Mouse (Mus musculus) heart, embryonic 13.5 days (tissue): ENCODE results near the gene Oas2. TPM values are rescaled to one million over a fixed set of nuclear protein-coding genes. Genes with fewer than 3 reads are reported as not detected.

Experiments used
- ATAC-seq: fragments of 200-750 bp; cut with Nextera tagmentation; 2 replicates; pipeline ENCODE4 v1.8.0; 2017; ENCODE audit warnings: moderate TSS enrichment; ENCODE audit not compliant: insufficient number of reproducible peaks, low FRiP score, low TSS enrichment; ENCODE audit errors: extremely low read depth
- H3K27ac ChIP-seq: fragments of 300-500 bp; sonication (generic); replicated peaks from 2 replicates; pipeline ENCODE4 v1.5.1; 2015; ENCODE audit warnings: moderate library complexity, mild to moderate bottlenecking, inconsistent platforms
- H3K27me3 ChIP-seq: fragments of 300-500 bp; sonication (generic); replicated peaks from 2 replicates; pipeline ENCODE4 v1.6.1; 2015; ENCODE audit warnings: mild to moderate bottlenecking, inconsistent platforms
- H3K36me3 ChIP-seq: fragments of 300-500 bp; sonication (generic); 2 replicates; pipeline ENCODE4 v1.6.1; 2015; ENCODE audit warnings: mild to moderate bottlenecking, inconsistent platforms
- H3K4me1 ChIP-seq: fragments of 300-500 bp; sonication (generic); 2 replicates; pipeline ENCODE4 v1.6.1; 2015; ENCODE audit warnings: inconsistent platforms
- H3K4me2 ChIP-seq: fragments of 300-500 bp; sonication (generic); 2 replicates; pipeline ENCODE4 v1.6.1; 2015; ENCODE audit warnings: inconsistent platforms, mild to moderate bottlenecking, moderate library complexity
- H3K4me3 ChIP-seq: fragments of 300-500 bp; sonication (generic); 2 replicates; pipeline ENCODE4 v1.5.1; 2015; ENCODE audit warnings: moderate library complexity, mild to moderate bottlenecking, inconsistent platforms
- H3K9ac ChIP-seq: fragments of 300-500 bp; sonication (generic); 2 replicates; pipeline ENCODE4 v1.6.1; 2015; ENCODE audit warnings: inconsistent platforms, mild to moderate bottlenecking, moderate library complexity
- H3K9me3 ChIP-seq: fragments of 300-500 bp; sonication (generic); 2 replicates; pipeline ENCODE4 v1.6.1; 2016; ENCODE audit warnings: inconsistent platforms
- WGBS: fragments of 180-500 bp; shearing (Covaris S2); methylation state at CpG from one replicate; pipeline ENCODE4 v1.1.7; 2015; ENCODE audit warnings: mixed read lengths; 5-methylcytosine and 5-hydroxymethylcytosine counted together
- polyA plus RNA-seq: library from polyadenylated mRNA; unstranded; fragments of >200 nt; fragmentation: Nextera tagmentation; extraction: Ambion mirVana; gene quantifications from 2 replicates; pipeline ENCODE4 v1.2.1, GENCODE M21; 2015

The Oas2 gene
- polyA plus RNA-seq, 1 experiment from 2014 or later: 0.32 TPM

- Histone ChIP-seq H3K4me2 (peak overlapping the region; percentile 57), H3K9me3 (no peaks in the 10 kb centered on the region), H3K4me3 (peak overlapping the region; percentile 37), H3K27me3 (peaks cover 99% of the 10 kb centered on the region), H3K36me3 (no peaks in the 10 kb centered on the region), H3K9ac (peak overlapping the region; percentile 30; the same call in 1 of the 2 replicates), H3K27ac (no peak overlapping the region), H3K4me1 (peaks cover 7% of the 10 kb centered on the region; the same call in 1 of the 2 replicates)
- ATAC-seq: no peak
- 3% methylated on average over 41 of the region's 41 CpGs for WGBS
Measured at GRCm38 (mm10) chr5:120694695-120695074, 55.0 kb downstream of the Oas2 start.

- Histone ChIP-seq H3K4me1 (peaks cover 7% of the 10 kb centered on the region; the same call in 1 of the 2 replicates), H3K36me3 (no peaks in the 10 kb centered on the region), H3K27ac (no peak overlapping the region), H3K4me3 (peak overlapping the region; percentile 37), H3K9me3 (no peaks in the 10 kb centered on the region), H3K4me2 (peak overlapping the region; percentile 57), H3K9ac (peak overlapping the region; percentile 30; the same call in 1 of the 2 replicates), H3K27me3 (peaks cover 96% of the 10 kb centered on the region)
- WGBS: 14% methylated on average over 38 of the region's 38 CpGs
- no peak for ATAC-seq
Measured at GRCm38 (mm10) chr5:120693931-120694694, 55.5 kb downstream of the Oas2 start.

- no peak overlapping the region for H3K4me3 ChIP-seq
- no peak overlapping the region for H3K27ac ChIP-seq
- WGBS: 65% methylated on average over 19 of the region's 19 CpGs
- peaks cover 83% of the 10 kb centered on the region for H3K27me3 ChIP-seq
- no peak for ATAC-seq
- peaks cover 7% of the 10 kb centered on the region; the same call in 1 of the 2 replicates for H3K4me1 ChIP-seq
- H3K9ac ChIP-seq: no peak overlapping the region
- no peaks in the 10 kb centered on the region for H3K9me3 ChIP-seq
- no peak overlapping the region for H3K4me2 ChIP-seq
- no peaks in the 10 kb centered on the region for H3K36me3 ChIP-seq
Measured at GRCm38 (mm10) chr5:120692034-120692433, 57.6 kb downstream of the Oas2 start.

GRCm38 (mm10) chr5:120690417-120690816, 59.2 kb downstream of the Oas2 start:
- ATAC-seq: no peak

GRCm38 (mm10) chr5:120688434-120688833, 61.2 kb downstream of the Oas2 start:
- H3K27me3 ChIP-seq: peaks cover 81% of the 10 kb centered on the region

More at GRCm38 (mm10) chr5:120690417-120690816, 59.2 kb downstream of the Oas2 start:
- no peaks in the 10 kb centered on the region for H3K9me3 ChIP-seq
- no peaks in the 10 kb centered on the region for H3K36me3 ChIP-seq
- H3K4me1 ChIP-seq: peaks cover 7% of the 10 kb centered on the region; the same call in 1 of the 2 replicates
- no peak overlapping the region for H3K27ac ChIP-seq
- H3K9ac ChIP-seq: no peak overlapping the region
- H3K4me3 ChIP-seq: no peak overlapping the region
- WGBS: 48% methylated on average over 4 of the region's 4 CpGs
- no peak overlapping the region for H3K4me2 ChIP-seq
- H3K27me3 ChIP-seq: peaks cover 81% of the 10 kb centered on the region

GRCm38 (mm10) chr5:120687897-120688296, 61.8 kb downstream of the Oas2 start:
- ATAC-seq: no peak

More at GRCm38 (mm10) chr5:120688434-120688833, 61.2 kb downstream of the Oas2 start:
- Histone ChIP-seq H3K9me3 (no peaks in the 10 kb centered on the region), H3K27ac (no peak overlapping the region), H3K9ac (no peak overlapping the region), H3K36me3 (no peaks in the 10 kb centered on the region), H3K4me2 (no peak overlapping the region), H3K4me3 (no peak overlapping the region), H3K4me1 (no peaks in the 10 kb centered on the region)
- ATAC-seq: no peak
- WGBS: 23% methylated on average over 4 of the region's 4 CpGs

GRCm38 (mm10) chr5:120687484-120687851, 62.2 kb downstream of the Oas2 start:
- H3K9ac ChIP-seq: no peak overlapping the region
- WGBS: 72% methylated on average over 3 of the region's 3 CpGs
- H3K27ac ChIP-seq: no peak overlapping the region
- H3K4me1 ChIP-seq: 0 out of 2 replicates have a peak, but pooled peaks cover 2% of the 10 kb centered on the region
- no peaks in the 10 kb centered on the region for H3K9me3 ChIP-seq
- no peak for ATAC-seq
- H3K4me3 ChIP-seq: no peak overlapping the region
- no peaks in the 10 kb centered on the region for H3K36me3 ChIP-seq
- H3K4me2 ChIP-seq: no peak overlapping the region
- peaks cover 81% of the 10 kb centered on the region for H3K27me3 ChIP-seq

More at GRCm38 (mm10) chr5:120687897-120688296, 61.8 kb downstream of the Oas2 start:
- Histone ChIP-seq H3K4me2 (no peak overlapping the region), H3K4me3 (no peak overlapping the region), H3K36me3 (no peaks in the 10 kb centered on the region), H3K9me3 (no peaks in the 10 kb centered on the region), H3K27ac (no peak overlapping the region), H3K4me1 (0 out of 2 replicates have a peak, but pooled peaks cover under 1% of the 10 kb centered on the region), H3K9ac (no peak overlapping the region), H3K27me3 (peaks cover 81% of the 10 kb centered on the region)
- 78% methylated on average over 5 of the region's 5 CpGs for WGBS

- Histone ChIP-seq H3K9ac (no peak overlapping the region), H3K27ac (no peak overlapping the region), H3K4me1 (0 out of 2 replicates have a peak, but pooled peaks cover 2% of the 10 kb centered on the region), H3K4me3 (no peak overlapping the region), H3K36me3 (no peaks in the 10 kb centered on the region), H3K27me3 (peaks cover 81% of the 10 kb centered on the region), H3K9me3 (no peaks in the 10 kb centered on the region), H3K4me2 (no peak overlapping the region)
- 40% methylated on average over 6 of the region's 6 CpGs for WGBS
- ATAC-seq: no peak
Measured at GRCm38 (mm10) chr5:120686749-120687483, 62.7 kb downstream of the Oas2 start.

GRCm38 (mm10) chr5:120685678-120686077, 64.0 kb downstream of the Oas2 start:
- WGBS: 62% methylated on average over 8 of the region's 8 CpGs
- H3K9me3 ChIP-seq: no peaks in the 10 kb centered on the region
- H3K36me3 ChIP-seq: no peaks in the 10 kb centered on the region
- no peak overlapping the region for H3K4me2 ChIP-seq
- H3K4me1 ChIP-seq: 0 out of 2 replicates have a peak, but pooled peaks cover 3% of the 10 kb centered on the region
- no peak overlapping the region for H3K9ac ChIP-seq
- peaks cover 81% of the 10 kb centered on the region for H3K27me3 ChIP-seq
- no peak for ATAC-seq
- no peak overlapping the region for H3K27ac ChIP-seq
- no peak overlapping the region for H3K4me3 ChIP-seq

GRCm38 (mm10) chr5:120682982-120683771, 66.5 kb downstream of the Oas2 start:
- WGBS: 7% methylated on average over 24 of the region's 24 CpGs
- Histone ChIP-seq H3K27me3 (peaks cover 79% of the 10 kb centered on the region), H3K4me1 (peaks cover 12% of the 10 kb centered on the region; the same call in 1 of the 2 replicates), H3K4me3 (no peak overlapping the region), H3K27ac (no peak overlapping the region), H3K36me3 (no peaks in the 10 kb centered on the region), H3K4me2 (no peak overlapping the region), H3K9me3 (no peaks in the 10 kb centered on the region), H3K9ac (no peak overlapping the region)
- ATAC-seq: no peak

GRCm38 (mm10) chr5:120680918-120681317, 68.7 kb downstream of the Oas2 start:
- ATAC-seq: no peak
- H3K4me2 ChIP-seq: no peak overlapping the region
- no peaks in the 10 kb centered on the region for H3K36me3 ChIP-seq
- H3K4me3 ChIP-seq: no peak overlapping the region
- WGBS: 76% methylated on average over 18 of the region's 18 CpGs
- no peak overlapping the region for H3K27ac ChIP-seq
- H3K9me3 ChIP-seq: no peaks in the 10 kb centered on the region
- H3K27me3 ChIP-seq: peaks cover 82% of the 10 kb centered on the region
- no peak overlapping the region for H3K9ac ChIP-seq
- peaks cover 12% of the 10 kb centered on the region; the same call in 1 of the 2 replicates for H3K4me1 ChIP-seq
